Mouse (Mus musculus) CH12.LX (cell line): ENCODE data around the gene Tctn3. TPM values are rescaled to one million over a fixed set of nuclear protein-coding genes. Genes with fewer than 3 reads are reported as not detected.

Experiments used
- DNase-seq: peaks from one replicate; pipeline ENCODE4 v3.0.0-alpha.2; 2013; ENCODE audit errors: extremely low read depth
- H3K27ac ChIP-seq: 2 replicates; pipeline ENCODE4 v1.5.1; 2012; ENCODE audit warnings: low read depth, mild to moderate bottlenecking, control low read depth, moderate library complexity; ENCODE audit not compliant: insufficient read depth
- H3K27me3 ChIP-seq: replicated peaks from 2 replicates; pipeline ENCODE3; 2012; ENCODE audit warnings: inconsistent platforms
- H3K36me3 ChIP-seq, 2 experiments: replicated peaks in 1 of 2; 2 replicates each; pipeline versions ENCODE3 to v1.6.1; 2012; ENCODE audit warnings: inconsistent platforms in 1 of 2, low read length in 1 of 2, mild to moderate bottlenecking in 1 of 2, mixed read lengths in 1 of 2, moderate library complexity in 1 of 2; ENCODE audit not compliant: control insufficient read depth in 1 of 2, insufficient read depth in 1 of 2
- H3K4me1 ChIP-seq, 2 experiments: 2 replicates each; pipeline ENCODE4 v1.6.1; 2012; ENCODE audit warnings: inconsistent platforms in 1 of 2, moderate library complexity in 1 of 2; ENCODE audit not compliant: insufficient read depth in 2 of 2, control insufficient read depth in 1 of 2
- H3K4me2 ChIP-seq: 2 replicates; pipeline ENCODE4 v1.6.1; 2012; ENCODE audit warnings: low read depth, mild to moderate bottlenecking, control low read depth; ENCODE audit not compliant: poor library complexity, insufficient read depth, severe bottlenecking
- H3K4me3 ChIP-seq, 3 experiments: fragments of 150-350 bp in 1 of 3; sonication (generic) in 1 of 3; replicated peaks in 1 of 3; 2 replicates each; pipeline versions ENCODE3 to v1.5.1; 2011 to 2012; ENCODE audit warnings: low read depth in 2 of 3, low read length in 2 of 3, mild to moderate bottlenecking in 2 of 3, moderate library complexity in 2 of 3, control low read depth in 1 of 3, improper control_type of control experiment in 1 of 3, inconsistent platforms in 1 of 3, mixed read lengths in 1 of 3; ENCODE audit not compliant: poor library complexity in 1 of 3
- H3K79me2 ChIP-seq: replicated peaks from 2 replicates; pipeline ENCODE4 v1.6.1; 2012; ENCODE audit warnings: mild to moderate bottlenecking, moderate library complexity; ENCODE audit not compliant: control insufficient read depth, poor library complexity, insufficient read depth, severe bottlenecking; ENCODE audit errors: extremely low read depth
- H3K9ac ChIP-seq: 2 replicates; pipeline ENCODE4 v1.6.1; 2012; ENCODE audit warnings: low read depth, mild to moderate bottlenecking, control low read depth, moderate library complexity; ENCODE audit not compliant: insufficient read depth
- H3K9me3 ChIP-seq: replicated peaks from 2 replicates; pipeline ENCODE3; 2012; ENCODE audit warnings: low read length, inconsistent platforms, mixed read lengths
- BHLHE40 ChIP-seq: IDR thresholded peaks from 2 replicates; pipeline ENCODE4 v1.6.1; 2011; ENCODE audit warnings: mild to moderate bottlenecking, low read depth, low read length, improper control_type of control experiment
- CHD1 ChIP-seq: IDR thresholded peaks from 2 replicates; pipeline ENCODE4 v1.6.1; 2012; ENCODE audit warnings: low read depth, low read length, improper control_type of control experiment, inconsistent platforms
- CHD2 ChIP-seq: IDR thresholded peaks from 2 replicates; pipeline ENCODE4 v1.6.1; 2011; ENCODE audit warnings: low read length, improper control_type of control experiment
- CTCF ChIP-seq, 2 experiments: IDR thresholded peaks in 1 of 2; conservative IDR thresholded peaks in 1 of 2; 2 replicates each; pipeline ENCODE4 v1.5.1; 2011 to 2012; ENCODE audit warnings: low read depth in 2 of 2, low read length in 2 of 2, improper control_type of control experiment in 1 of 2, inconsistent platforms in 1 of 2, mild to moderate bottlenecking in 1 of 2, moderate library complexity in 1 of 2
- E2F4 ChIP-seq: IDR thresholded peaks from 2 replicates; pipeline ENCODE4 v1.6.1; 2011; ENCODE audit warnings: low read depth, low read length, improper control_type of control experiment; ENCODE audit not compliant: insufficient replicate concordance
- ELF1 ChIP-seq: IDR thresholded peaks from 2 replicates; pipeline ENCODE4 v1.6.1; 2014; ENCODE audit warnings: low read depth, mild to moderate bottlenecking, inconsistent platforms, low read length, improper control_type of control experiment
- EP300 ChIP-seq: IDR thresholded peaks from 2 replicates; pipeline ENCODE4 v1.6.1; 2011; ENCODE audit warnings: low read length, improper control_type of control experiment
- ETS1 ChIP-seq: conservative IDR thresholded peaks from 2 replicates; pipeline ENCODE4 v1.6.1; 2012; ENCODE audit warnings: low read depth, mild to moderate bottlenecking, inconsistent platforms, low read length, improper control_type of control experiment, moderate library complexity
- GABPA ChIP-seq: IDR thresholded peaks from 2 replicates; pipeline ENCODE4 v1.6.1; 2012; ENCODE audit warnings: low read depth, low read length, improper control_type of control experiment, inconsistent platforms; ENCODE audit not compliant: insufficient replicate concordance
- IRF4 ChIP-seq: IDR thresholded peaks from 2 replicates; pipeline ENCODE4 v1.6.1; 2014; ENCODE audit warnings: low read depth, mild to moderate bottlenecking, inconsistent platforms, low read length, improper control_type of control experiment
- JUN ChIP-seq: IDR thresholded peaks from 2 replicates; pipeline ENCODE4 v1.6.1; 2011; ENCODE audit warnings: low read depth, mild to moderate bottlenecking, low read length, improper control_type of control experiment, moderate library complexity; ENCODE audit not compliant: insufficient read depth
- JUND ChIP-seq: conservative IDR thresholded peaks from 2 replicates; pipeline ENCODE4 v1.6.1; 2011; ENCODE audit warnings: low read depth, low read length, improper control_type of control experiment
- KAT2A ChIP-seq: IDR thresholded peaks from 2 replicates; pipeline ENCODE4 v1.6.1; 2012; ENCODE audit warnings: low read length, improper control_type of control experiment, inconsistent platforms; ENCODE audit not compliant: insufficient replicate concordance
- MAFK ChIP-seq: IDR thresholded peaks from 2 replicates; pipeline ENCODE4 v1.6.1; 2011; ENCODE audit warnings: low read length, improper control_type of control experiment; ENCODE audit not compliant: insufficient replicate concordance
- MAX ChIP-seq: IDR thresholded peaks from 2 replicates; pipeline ENCODE4 v1.6.1; 2011; ENCODE audit warnings: low read length, improper control_type of control experiment
- MEF2A ChIP-seq: IDR thresholded peaks from 2 replicates; pipeline ENCODE4 v1.6.1; 2014; ENCODE audit warnings: low read depth, mild to moderate bottlenecking, inconsistent platforms, low read length, improper control_type of control experiment, borderline replicate concordance
- MXI1 ChIP-seq: IDR thresholded peaks from 2 replicates; pipeline ENCODE4 v1.6.1; 2011; ENCODE audit warnings: mild to moderate bottlenecking, low read depth, low read length, improper control_type of control experiment
- MYC ChIP-seq: IDR thresholded peaks from 2 replicates; pipeline ENCODE4 v1.6.1; 2011; ENCODE audit warnings: low read depth, mild to moderate bottlenecking, improper control_type of control experiment, low read length
- NELFE ChIP-seq: IDR thresholded peaks from 2 replicates; pipeline ENCODE4 v1.6.1; 2011; ENCODE audit warnings: low read depth, low read length, improper control_type of control experiment
- NRF1 ChIP-seq: IDR thresholded peaks from 2 replicates; pipeline ENCODE4 v1.6.1; 2014; ENCODE audit warnings: low read depth, mild to moderate bottlenecking, inconsistent platforms, low read length, improper control_type of control experiment, moderate library complexity
- PAX5 ChIP-seq: IDR thresholded peaks from 2 replicates; pipeline ENCODE4 v1.6.1; 2012; ENCODE audit warnings: low read length, inconsistent platforms, mixed read lengths
- POLR2A ChIP-seq: IDR thresholded peaks from 2 replicates; pipeline ENCODE4 v1.6.1; 2011; ENCODE audit warnings: low read depth, mild to moderate bottlenecking, improper control_type of control experiment, low read length
- POLR2AphosphoS2 ChIP-seq: IDR thresholded peaks from 2 replicates; pipeline ENCODE4 v1.6.1; 2011; ENCODE audit warnings: low read depth, low read length, improper control_type of control experiment
- RAD21 ChIP-seq: IDR thresholded peaks from 2 replicates; pipeline ENCODE4 v1.6.1; 2011; ENCODE audit warnings: low read depth, mild to moderate bottlenecking, low read length, improper control_type of control experiment, moderate library complexity
- RCOR1 ChIP-seq: conservative IDR thresholded peaks from 2 replicates; pipeline ENCODE4 v1.6.1; 2012; ENCODE audit warnings: low read depth, mild to moderate bottlenecking, inconsistent platforms, low read length, improper control_type of control experiment
- SIN3A ChIP-seq: IDR thresholded peaks from 2 replicates; pipeline ENCODE4 v1.6.1; 2012; ENCODE audit warnings: low read length, improper control_type of control experiment, inconsistent platforms
- SMC3 ChIP-seq: IDR thresholded peaks from 2 replicates; pipeline ENCODE4 v1.6.1; 2011; ENCODE audit warnings: low read depth, low read length, improper control_type of control experiment
- TBP ChIP-seq: conservative IDR thresholded peaks from 2 replicates; pipeline ENCODE4 v1.6.1; 2011; ENCODE audit warnings: low read depth, low read length, improper control_type of control experiment
- TCF12 ChIP-seq: IDR thresholded peaks from 2 replicates; pipeline ENCODE4 v1.6.1; 2014; ENCODE audit warnings: low read depth, mild to moderate bottlenecking, inconsistent platforms, low read length, improper control_type of control experiment
- UBTF ChIP-seq: IDR thresholded peaks from 2 replicates; pipeline ENCODE4 v1.6.1; 2012; ENCODE audit warnings: low read depth, mild to moderate bottlenecking, inconsistent platforms, low read length, improper control_type of control experiment, moderate library complexity
- USF2 ChIP-seq: conservative IDR thresholded peaks from 2 replicates; pipeline ENCODE4 v1.6.1; 2011; ENCODE audit warnings: low read depth, low read length, improper control_type of control experiment
- ZC3H11A ChIP-seq: IDR thresholded peaks from 2 replicates; pipeline ENCODE4 v1.6.1; 2012; ENCODE audit warnings: low read depth, mild to moderate bottlenecking, inconsistent platforms, low read length, improper control_type of control experiment
- ZKSCAN1 ChIP-seq: IDR thresholded peaks from 2 replicates; pipeline ENCODE4 v1.6.1; 2012; ENCODE audit warnings: low read depth, inconsistent platforms, low read length, improper control_type of control experiment, borderline replicate concordance
- dilution Hi-C: fragments of 300-500 bp; cut with MboI; formaldehyde crosslinking; loops from 2 replicates; pipeline ENCODE4 v1.14.3; 2020; ENCODE audit warnings: low sequenced_read_pairs; ENCODE audit not compliant: extremely low pct_unique_long_range_greater_than_20kb, extremely low pct_ligation_motif_present
- in situ Hi-C: fragments of 300-500 bp; cut with MboI; formaldehyde crosslinking; loops from 3 replicates; pipeline ENCODE4 v1.14.3; 2019; ENCODE audit warnings: low sequenced_read_pairs, low pct_ligation_motif_present, low pct_unique_long_range_greater_than_20kb, mixed read lengths
- polyA plus RNA-seq: library from polyadenylated mRNA; unstranded; fragments of >175 nt; gene quantifications from 2 replicates; pipeline ENCODE4 v1.2.1, GENCODE M21; 2012; ENCODE audit warnings: low read depth; ENCODE audit not compliant: insufficient read length
- total RNA-seq, 2 experiments: library from RNA; depleted of rRNA; stranded (reverse); fragments of 300-350 nt in 1 of 2; fragments of >200 nt in 1 of 2; gene quantifications; 2 replicates each; pipeline ENCODE4 v1.2.3; 2012 to 2014

Tctn3 gene
- total and polyA plus RNA-seq, 3 experiments, result 6.4 to 10.6 (median 9.9) TPM

GRCm38 (mm10) chr19:40658281-40658680, 46.2 kb upstream of the Tctn3 start:
- Histone ChIP-seq H3K27me3 (no peaks in the 10 kb centered on the region), H3K4me3 (no peak overlapping the region), H3K4me1 (peaks cover 14 to 45% of the 10 kb centered on the region in 2 experiments), H3K36me3 (peaks cover 0 to 3% of the 10 kb centered on the region in 2 experiments), H3K9ac (no peak overlapping the region), H3K9me3 (no peaks in the 10 kb centered on the region), H3K79me2 (peaks cover 8% of the 10 kb centered on the region), H3K27ac (no peak overlapping the region), H3K4me2 (peak overlapping the region; percentile 86; the same call in 1 of the 2 replicates)
- in situ Hi-C loops, result no loop called here
- TF ChIP-seq CHD1, result no peak
- no peak for TF ChIP-seq MXI1
- TF ChIP-seq MEF2A, result no peak
- TF ChIP-seq SMC3, result no peak
- no peak for DNase-seq
- dilution Hi-C loops, result no loop called here

GRCm38 (mm10) chr19:40656207-40656606, 44.2 kb upstream of the Tctn3 start:
- peaks cover 14 to 26% of the 10 kb centered on the region in 2 experiments for H3K4me1 ChIP-seq
- no peaks in the 10 kb centered on the region for H3K9me3 ChIP-seq
- DNase-seq, result no peak
- dilution Hi-C loops (no loop called here), in situ Hi-C loops (no loop called here)
- H3K36me3 ChIP-seq, result no peaks in the 10 kb centered on the region
- H3K4me2 ChIP-seq, result no peak overlapping the region; the same call in 1 of the 2 replicates
- H3K79me2 ChIP-seq, result 0 out of 2 replicates have a peak, but pooled peaks cover 2% of the 10 kb centered on the region
- H3K4me3 ChIP-seq, result no peak overlapping the region
- peak overlapping the region; percentile 3; the same call in 1 of the 2 replicates for H3K9ac ChIP-seq
- H3K27me3 ChIP-seq, result no peaks in the 10 kb centered on the region
- H3K27ac ChIP-seq, result 0 out of 2 replicates have a peak overlapping the region, but pooled peaks have one; percentile 5
- TF ChIP-seq IRF4 (peak; percentile 74), MAX (no peak), RAD21 (no peak; the same call in 1 of the 2 replicates), USF2 (no peak), ZC3H11A (no peak), POLR2AphosphoS2 (no peak), RCOR1 (peak; percentile 79), E2F4 (no peak), SIN3A (peak; percentile 48; the same call in 1 of the 2 replicates), MEF2A (peak; percentile 55; the same call in 1 of the 2 replicates), TBP (no peak), JUND (no peak), BHLHE40 (peak; percentile 77), NELFE (no peak), PAX5 (no peak), NRF1 (no peak), CHD1 (no peak), SMC3 (0 out of 2 replicates have a peak, but pooled peaks have one; percentile 2), ETS1 (no peak; the same call in 1 of the 2 replicates), GABPA (no peak), EP300 (peak; percentile 78), ELF1 (no peak), TCF12 (peak; percentile 71), CTCF (conservative IDR thresholded peaks at IDR 0.05 in 1 of 2, IDR thresholded peaks at IDR 0.05 in 1 of 2; ENCODE audit: low read depth in 2 of 2, low read length in 2 of 2) (no peak), ZKSCAN1 (no peak), CHD2 (no peak), MXI1 (no peak), MYC (no peak), JUN (no peak), MAFK (peak; percentile 84), POLR2A (no peak), KAT2A (no peak), UBTF (no peak)
